13 mouse cellular contexts compared by ENCODE assay signal in the genomic region with DNA sequence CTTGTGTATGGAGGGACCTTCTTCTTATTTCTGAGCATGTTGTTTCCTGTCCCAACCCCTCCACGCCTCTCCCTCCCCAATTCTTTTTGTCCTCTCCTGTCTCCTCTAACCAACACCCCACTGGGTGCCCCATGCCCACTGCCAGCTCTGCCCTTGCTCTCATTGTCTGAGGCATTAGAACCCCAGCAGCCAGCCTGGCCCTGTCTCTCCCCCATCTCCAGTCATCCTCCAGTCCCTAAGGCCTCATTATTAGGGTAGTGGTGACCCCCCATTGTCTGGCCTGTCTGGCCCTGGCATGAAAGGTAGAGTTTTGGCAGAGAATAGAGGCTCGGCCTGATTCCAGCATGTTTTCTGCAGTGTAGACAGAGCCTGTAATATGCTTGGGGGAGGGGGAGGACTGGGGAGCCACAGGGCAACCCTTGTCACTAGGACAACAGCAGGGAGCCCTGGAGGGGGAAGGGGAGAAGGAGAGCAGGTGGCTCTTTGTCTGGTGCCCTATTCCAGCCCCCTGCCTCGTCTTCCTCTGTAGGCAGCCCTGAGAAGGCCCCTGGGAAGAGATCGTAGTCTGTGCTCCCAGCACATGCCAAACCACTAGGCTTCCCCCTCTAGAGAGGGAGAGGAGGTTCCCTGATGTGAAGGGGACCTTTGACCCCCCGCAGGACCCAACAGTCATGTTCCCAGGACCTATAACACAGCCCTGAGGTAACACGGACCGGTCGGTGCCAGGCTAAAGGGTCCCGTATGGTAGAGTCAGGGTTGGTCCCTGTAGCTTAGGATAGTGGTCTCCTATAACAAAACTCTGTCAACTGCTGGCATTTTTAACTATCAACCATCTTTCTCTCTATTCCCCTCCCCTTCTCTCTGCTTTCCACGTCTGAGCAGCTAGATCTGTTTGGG. TPM values are rescaled to one million over a fixed set of nuclear protein-coding genes. Genes with fewer than 3 reads are reported as not detected.
A peak's percentile ranks its signal among the peaks of the same experiment; 100 is the strongest.
DNase-seq lines count a peak whose midpoint lies in the region; ATAC-seq and TF ChIP-seq lines count a peak whose summit lies in the region.
"Had no signal": no experiment of that assay in that cellular context is flagged by ENCODE, and none has a peak within 500 bp of the region (broad histone marks: within the 10 kb centered on the region; RNA-seq: fewer than 3 reads in every experiment).

No protein-coding gene starts in this region.

- TF ChIP-seq EP300 in MEL (IDR thresholded peaks at IDR 0.05; ENCODE audit: low read depth in 1 of 2, low read length in 2 of 2): no peak

- H3K27ac ChIP-seq in MEL (ENCODE audit: control insufficient read depth, low read depth, low read length): no peak overlapping the region
- peak overlapping the region; percentile 84 for H3K27ac ChIP-seq in forebrain, embryonic 15.5 days (replicated peaks)
- peak overlapping the region; percentile 83 for H3K27ac ChIP-seq in midbrain, embryonic 12.5 days (replicated peaks)

- H3K9ac ChIP-seq in MEL (ENCODE audit: control insufficient read depth, low read depth, low read length, poor library complexity, severe bottlenecking): no peak overlapping the region
- H3K9ac ChIP-seq in forebrain, embryonic 15.5 days (replicated peaks): no peak overlapping the region
- peak overlapping the region; percentile 17; the same call in 1 of the 2 replicates for H3K9ac ChIP-seq in midbrain, embryonic 12.5 days (replicated peaks)

- no peak for TF ChIP-seq POLR2A in MEL (IDR thresholded peaks at IDR 0.05; ENCODE audit: control insufficient read depth in 1 of 2, insufficient read depth in 1 of 2, low read depth in 1 of 2, low read length in 2 of 2, poor library complexity in 1 of 2)

- H3K4me1 ChIP-seq in MEL (ENCODE audit: control insufficient read depth in 1 of 2, insufficient read depth in 2 of 2, low read length in 2 of 2): peaks cover 0 to 6% of the 10 kb centered on the region in 2 experiments; a peak in 3 of 4 replicates
- H3K4me1 ChIP-seq in forebrain, embryonic 15.5 days: peaks cover 53% of the 10 kb centered on the region
- H3K4me1 ChIP-seq in midbrain, embryonic 12.5 days: peaks cover 67% of the 10 kb centered on the region

- ATAC-seq in forebrain, embryonic 15.5 days (replicated peaks): peak; percentile 90
- peak; percentile 82 for ATAC-seq in midbrain, embryonic 12.5 days (ENCODE audit: low FRiP score, low read depth)

- H3K9me3 ChIP-seq in MEL (replicated peaks; ENCODE audit: insufficient read depth, low read length): no peaks in the 10 kb centered on the region
- H3K9me3 ChIP-seq in forebrain, embryonic 15.5 days: no peaks in the 10 kb centered on the region
- no peaks in the 10 kb centered on the region for H3K9me3 ChIP-seq in midbrain, embryonic 12.5 days

- H3K27me3 ChIP-seq in MEL (ENCODE audit: control insufficient read depth in 1 of 2, insufficient read depth in 2 of 2, low read length in 2 of 2): no peaks in the 10 kb centered on the region
- no peaks in the 10 kb centered on the region for H3K27me3 ChIP-seq in forebrain, embryonic 15.5 days
- H3K27me3 ChIP-seq in midbrain, embryonic 12.5 days: no peaks in the 10 kb centered on the region

- TF ChIP-seq RAD21 in MEL (IDR thresholded peaks at IDR 0.05; ENCODE audit: low read depth, low read length): no peak

- H3K36me3 ChIP-seq in MEL (ENCODE audit: control insufficient read depth in 1 of 2, insufficient read depth in 2 of 2, low read length in 2 of 2): no peaks in the 10 kb centered on the region
- no peaks in the 10 kb centered on the region for H3K36me3 ChIP-seq in forebrain, embryonic 15.5 days
- H3K36me3 ChIP-seq in midbrain, embryonic 12.5 days: no peaks in the 10 kb centered on the region

- no peak overlapping the region for H3K4me2 ChIP-seq in forebrain, embryonic 15.5 days (replicated peaks)
- no peak overlapping the region; the same call in 1 of the 2 replicates for H3K4me2 ChIP-seq in midbrain, embryonic 12.5 days (replicated peaks)

- DNase-seq in MEL (ENCODE audit: low read depth, low spot score) (no peak), MN1 (ENCODE audit: low spot score) (no peak)
- DNase-seq in cerebellum, postnatal 10 days: peak; percentile 75 to 77
- no peak for DNase-seq in heart, adult 9 months (ENCODE audit: low spot score in 2 of 2)
- no peak for DNase-seq in gastrocnemius, adult 18-20 months (ENCODE audit: low spot score)
- DNase-seq in thymus, postnatal 0 days (ENCODE audit: low spot score): no peak
- DNase-seq: gastrocnemius, postnatal 36 days; heart, postnatal 14 days; kidney, postnatal 10 days; lung, adult 18-20 months; right cerebral cortex, adult 18-20 months had no signal

- no peaks in the 10 kb centered on the region for H3K79me2 ChIP-seq in MEL (ENCODE audit: control insufficient read depth, insufficient read depth, low read length, poor library complexity)

- TF ChIP-seq CTCF in MEL (IDR thresholded peaks at IDR 0.05 in 2 of 3, conservative IDR thresholded peaks at IDR 0.05 in 1 of 3; ENCODE audit: control insufficient read depth in 1 of 3, insufficient read depth in 1 of 3, low read depth in 2 of 3, low read length in 3 of 3, poor library complexity in 1 of 3, severe bottlenecking in 1 of 3): no peak

- 24% methylated on average over 10 of the region's 10 CpGs for WGBS in forebrain, embryonic 15.5 days
- 22% methylated on average over 10 of the region's 10 CpGs for WGBS in midbrain, embryonic 12.5 days

- no peak overlapping the region for H3K4me3 ChIP-seq in MEL (ENCODE audit: control insufficient read depth in 1 of 2, insufficient read depth in 1 of 2, low read depth in 2 of 2, low read length in 2 of 2)
- no peak overlapping the region for H3K4me3 ChIP-seq in forebrain, embryonic 15.5 days
- H3K4me3 ChIP-seq in midbrain, embryonic 12.5 days: no peak overlapping the region

TF ChIP-seq in MEL, 35 proteins besides CTCF, POLR2A, EP300 and RAD21:
- TF ChIP-seq JUND (IDR thresholded peaks at IDR 0.05; ENCODE audit: low read depth, low read length) (no peak), ELF1 (IDR thresholded peaks at IDR 0.05; ENCODE audit: low read depth, low read length) (0 out of 2 replicates have a peak, but pooled peaks have one; percentile 14), ETS1 (IDR thresholded peaks at IDR 0.05; ENCODE audit: low read depth, low read length) (no peak)
TF ChIP-seq in MEL: peak in this region for 1.

RNA-seq across cellular contexts. Expression of a gene that starts 15.3 kb away (rescaled TPM):
- total RNA-seq in MEL (2012; rRNA removed): 0.04 and 0.13 TPM in 2 replicates
- polyA plus RNA-seq in MEL (2012; ENCODE audit: insufficient read depth in 1 of 2, insufficient read length in 2 of 2, low read depth in 1 of 2, low replicate concordance in 2 of 2, missing spikeins in 1 of 2): under 1 TPM in 1 of 2 experiments, not detected in 1; 0.11 TPM
- 20.4 and 23.3 TPM in 2 replicates for polyA plus RNA-seq in forebrain, embryonic 15.5 days (2015; fragmentation: Nextera tagmentation; extraction: Ambion mirVana)
- polyA plus RNA-seq in midbrain, embryonic 12.5 days (2016; fragmentation: Nextera tagmentation; extraction: Ambion mirVana): 30.1 and 32.1 TPM in 2 replicates
- 1 to 10 TPM; 4.2 to 5.1 TPM for total RNA-seq in gastrocnemius, adult 18-20 months (2021)
- polyA plus RNA-seq in thymus, postnatal 0 days (2015; fragmentation: Nextera tagmentation; extraction: Ambion mirVana): 6.3 and 6.8 TPM in 2 replicates

Comparison
In these comparisons a context has a peak if more than half of its experiments do, and no peak if none do; other contexts are left out.
1. DNase-seq: peak in cerebellum, postnatal 10 days (2 of 2); none in MEL (single experiment), MN1 (single experiment), heart, adult 9 months (0 of 2), gastrocnemius, adult 18-20 months (single experiment) and thymus, postnatal 0 days (single experiment).